Mouse (Mus musculus) olfactory bulb, adult 2 months (tissue): Measurements from ENCODE around the gene Ticrr.

ENCODE experiments used
- CTCF ChIP-seq: fragments of 200-500 bp; IDR thresholded peaks from 2 replicates; pipeline ENCODE4 v1.5.1; 2012; ENCODE audit warnings: low read depth, mild to moderate bottlenecking, low read length, moderate library complexity; ENCODE audit not compliant: insufficient read depth
- POLR2A ChIP-seq: fragments of 200-500 bp; IDR thresholded peaks from 2 replicates; pipeline ENCODE4 v1.6.1; 2012; ENCODE audit warnings: mild to moderate bottlenecking, low read depth, low read length, moderate library complexity; ENCODE audit not compliant: insufficient read depth

GRCm38 (mm10) chr7:79702755-79703154 lies 42.8 kb downstream of the Ticrr start:
- TF ChIP-seq POLR2A (no peak), CTCF (no peak)
